Mouse (Mus musculus): ENCODE data around the gene Pycard. TPM values are rescaled to one million over a fixed set of nuclear protein-coding genes. Genes with fewer than 3 reads are reported as not detected.

Gene Pycard
- total and polyA plus RNA-seq, 3 experiments: 5.1 to 52.5 (median 8.1) TPM

DNA sequence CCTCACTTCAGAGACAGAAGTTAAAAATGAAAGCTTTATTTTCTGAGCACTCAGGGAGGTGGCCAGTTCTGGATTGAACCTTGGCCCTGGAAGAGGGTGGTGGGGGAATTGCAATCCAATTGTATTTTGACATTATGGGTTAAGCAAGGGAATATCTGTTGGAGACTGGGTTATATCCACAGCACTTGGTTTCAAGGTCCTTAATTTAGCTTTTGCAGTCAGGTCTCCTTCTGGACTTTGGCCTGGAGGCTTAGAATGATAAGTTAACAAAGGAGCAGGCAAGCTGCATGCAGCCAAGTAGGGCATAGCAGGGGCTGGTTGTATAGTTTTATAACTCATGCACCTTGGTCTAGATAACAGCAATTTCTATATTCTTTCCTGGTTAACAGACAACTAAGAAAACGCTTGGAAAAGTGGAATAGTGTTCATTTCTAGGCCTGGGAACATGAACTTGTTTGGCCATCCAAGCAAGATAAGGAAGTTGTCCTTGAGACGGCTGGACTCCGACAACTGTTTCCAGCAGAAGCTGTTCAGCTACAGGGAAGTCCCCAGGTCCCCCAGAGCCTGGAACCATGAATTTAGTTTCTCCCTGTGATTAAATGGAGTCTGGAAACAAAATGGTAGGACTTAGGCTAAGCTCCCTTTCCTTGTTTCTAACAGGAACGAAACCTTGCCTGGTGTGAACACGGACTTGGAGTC lies 38.8 kb upstream of the Pycard start:
- H3K79me2 ChIP-seq (replicated peaks; ENCODE audit: control insufficient read depth, extremely low read depth, insufficient read depth, poor library complexity, severe bottlenecking): no peaks in the 10 kb centered on the region
- no peak for TF ChIP-seq NELFE (IDR thresholded peaks at IDR 0.05; ENCODE audit: low read depth, low read length)
- TF ChIP-seq ETS1 (conservative IDR thresholded peaks at IDR 0.05; ENCODE audit: low read depth, low read length): no peak
- no peak for TF ChIP-seq MYC (IDR thresholded peaks at IDR 0.05; ENCODE audit: low read depth, low read length)
- no peak for TF ChIP-seq JUND (conservative IDR thresholded peaks at IDR 0.05; ENCODE audit: low read depth, low read length)
- no peak for TF ChIP-seq NRF1 (IDR thresholded peaks at IDR 0.05; ENCODE audit: low read depth, low read length)
- no peak for TF ChIP-seq CHD2 (IDR thresholded peaks at IDR 0.05; ENCODE audit: low read length)
- no peak for TF ChIP-seq MEF2A (IDR thresholded peaks at IDR 0.05; ENCODE audit: borderline replicate concordance, low read depth, low read length)
- TF ChIP-seq PAX5 (IDR thresholded peaks at IDR 0.05; ENCODE audit: low read length): no peak
- in situ Hi-C loops (cut with MboI; ENCODE audit: low pct_ligation_motif_present, low pct_unique_long_range_greater_than_20kb, low sequenced_read_pairs) (no loop called here), dilution Hi-C loops (cut with MboI; ENCODE audit: extremely low pct_ligation_motif_present, extremely low pct_unique_long_range_greater_than_20kb, low sequenced_read_pairs) (no loop called here)
- no peaks in the 10 kb centered on the region for H3K9me3 ChIP-seq (replicated peaks; ENCODE audit: low read length)
- H3K9ac ChIP-seq (ENCODE audit: insufficient read depth, low read depth): no peak overlapping the region
- H3K27ac ChIP-seq (ENCODE audit: insufficient read depth, low read depth): no peak overlapping the region
- DNase-seq (ENCODE audit: extremely low read depth): no peak
- peak overlapping the region; percentile 56 for H3K4me2 ChIP-seq (ENCODE audit: insufficient read depth, low read depth, poor library complexity, severe bottlenecking)
- no peaks in the 10 kb centered on the region for H3K4me1 ChIP-seq (ENCODE audit: control insufficient read depth in 1 of 2, insufficient read depth in 2 of 2)
- no peak overlapping the region for H3K4me3 ChIP-seq (replicated peaks in 1 of 3; ENCODE audit: low read depth in 2 of 3, low read length in 2 of 3, poor library complexity in 1 of 3)
- H3K27me3 ChIP-seq (replicated peaks): peaks cover 2% of the 10 kb centered on the region
- no peaks in the 10 kb centered on the region for H3K36me3 ChIP-seq (replicated peaks in 1 of 2; ENCODE audit: control insufficient read depth in 1 of 2, insufficient read depth in 1 of 2, low read length in 1 of 2)

DNA sequence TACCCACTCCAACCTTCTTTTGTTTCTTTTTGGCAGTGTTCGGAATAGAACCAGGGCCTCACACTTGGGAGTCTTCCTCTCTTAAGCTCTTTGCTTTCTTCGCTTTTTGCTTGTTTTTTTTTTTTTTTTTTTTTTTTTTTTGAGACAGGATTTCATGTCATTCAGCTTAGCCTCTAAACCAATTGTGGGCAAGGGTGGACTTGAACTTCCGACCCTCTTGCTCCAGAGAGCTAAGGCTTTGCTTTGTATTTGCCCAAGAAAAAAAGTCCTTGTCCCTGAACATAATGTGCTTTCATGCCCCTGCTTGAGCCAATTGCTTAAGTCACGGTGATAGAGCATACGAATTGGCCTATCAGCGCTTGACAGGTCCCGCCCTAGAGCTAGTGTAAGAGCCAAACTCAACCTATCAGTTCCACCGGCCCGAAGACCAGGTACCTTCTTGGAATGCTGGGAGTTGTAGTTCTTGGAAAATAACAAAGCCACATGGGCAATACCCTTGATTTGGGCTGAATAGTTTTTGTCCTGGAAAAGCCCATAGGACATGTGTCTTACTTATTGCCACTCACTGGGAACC lies 37.8 kb upstream of the Pycard start:
- DNase-seq (ENCODE audit: extremely low read depth): peak; percentile 38
- TF ChIP-seq KAT2A (IDR thresholded peaks at IDR 0.05; ENCODE audit: insufficient replicate concordance, low read length) (peak; percentile 67; the same call in 1 of the 2 replicates), CHD2 (IDR thresholded peaks at IDR 0.05; ENCODE audit: low read length) (peak; percentile 59), HCFC1 (IDR thresholded peaks at IDR 0.05; ENCODE audit: low read depth, low read length) (peak; percentile 90), BHLHE40 (IDR thresholded peaks at IDR 0.05; ENCODE audit: low read depth, low read length) (no peak), MYC (IDR thresholded peaks at IDR 0.05; ENCODE audit: low read depth, low read length) (0 out of 2 replicates have a peak, but pooled peaks have one; percentile 28), ZNF384 (IDR thresholded peaks at IDR 0.05; ENCODE audit: low read depth, low read length) (peak; percentile 68), JUN (IDR thresholded peaks at IDR 0.05; ENCODE audit: insufficient read depth, low read depth, low read length) (no peak), SMC3 (IDR thresholded peaks at IDR 0.05; ENCODE audit: low read depth, low read length) (no peak), MAZ (IDR thresholded peaks at IDR 0.05; ENCODE audit: low read depth, low read length) (no peak)
- Histone ChIP-seq H3K9ac (ENCODE audit: insufficient read depth, low read depth) (no peak overlapping the region), H3K4me1 (ENCODE audit: control insufficient read depth in 1 of 2, insufficient read depth in 2 of 2) (no peaks in the 10 kb centered on the region), H3K4me2 (ENCODE audit: insufficient read depth, low read depth, poor library complexity, severe bottlenecking) (peak overlapping the region; percentile 56; the same call in 1 of the 2 replicates), H3K79me2 (replicated peaks; ENCODE audit: control insufficient read depth, extremely low read depth, insufficient read depth, poor library complexity, severe bottlenecking) (no peaks in the 10 kb centered on the region), H3K4me3 (replicated peaks in 1 of 3; ENCODE audit: low read depth in 2 of 3, low read length in 2 of 3, poor library complexity in 1 of 3) (no peak overlapping the region), H3K36me3 (replicated peaks in 1 of 2; ENCODE audit: control insufficient read depth in 1 of 2, insufficient read depth in 1 of 2, low read length in 1 of 2) (no peaks in the 10 kb centered on the region), H3K27me3 (replicated peaks) (peaks cover 2% of the 10 kb centered on the region), H3K9me3 (replicated peaks; ENCODE audit: low read length) (no peaks in the 10 kb centered on the region), H3K27ac (ENCODE audit: insufficient read depth, low read depth) (no peak overlapping the region)
- in situ Hi-C loops (cut with MboI; ENCODE audit: low pct_ligation_motif_present, low pct_unique_long_range_greater_than_20kb, low sequenced_read_pairs): no loop called here
- dilution Hi-C loops (cut with MboI; ENCODE audit: extremely low pct_ligation_motif_present, extremely low pct_unique_long_range_greater_than_20kb, low sequenced_read_pairs): no loop called here

Data from CH12.LX (cell line).